Mouse (Mus musculus) T-helper 2 cell (primary cell): ENCODE results near the gene Nrap.
"Not testable (repeated sequence)": the region's sequence is repeated elsewhere in the genome, so short reads cannot be mapped to it uniquely, and the experiment has no call there.

ENCODE experiments used
- in situ Hi-C: fragments of 300-600 bp; cut with MboI, MseI; formaldehyde crosslinking; loops from one replicate; pipeline ENCODE4 v1.15.1; 2025; ENCODE audit warnings: high pct_unique_total_duplicates

The Nrap gene

GRCm38 (mm10) chr19:56366168-56366567 is 23.7 kb downstream of the Nrap start:
- in situ Hi-C loops = no loop called here

DNA sequence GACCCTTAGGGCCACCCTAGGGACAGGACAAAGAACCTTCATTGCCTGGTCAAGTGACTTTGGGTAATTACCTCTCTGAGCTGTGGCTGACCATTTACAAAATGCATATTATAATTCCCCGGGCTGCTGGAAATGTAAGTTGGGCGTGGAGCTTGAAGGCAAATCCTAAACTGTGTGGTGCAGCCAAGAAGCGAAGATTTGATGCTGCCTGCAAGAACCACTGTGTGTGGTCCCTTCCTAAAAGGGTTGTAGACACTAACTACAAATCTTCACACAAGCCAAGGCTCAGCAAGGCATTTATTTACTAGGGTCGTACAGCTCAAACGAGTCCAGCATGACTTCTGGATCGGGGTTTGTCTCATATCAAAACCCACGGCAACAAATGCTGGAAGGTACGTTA is 25.3 kb downstream of the Nrap start:
- in situ Hi-C loops = no loop called here

DNA sequence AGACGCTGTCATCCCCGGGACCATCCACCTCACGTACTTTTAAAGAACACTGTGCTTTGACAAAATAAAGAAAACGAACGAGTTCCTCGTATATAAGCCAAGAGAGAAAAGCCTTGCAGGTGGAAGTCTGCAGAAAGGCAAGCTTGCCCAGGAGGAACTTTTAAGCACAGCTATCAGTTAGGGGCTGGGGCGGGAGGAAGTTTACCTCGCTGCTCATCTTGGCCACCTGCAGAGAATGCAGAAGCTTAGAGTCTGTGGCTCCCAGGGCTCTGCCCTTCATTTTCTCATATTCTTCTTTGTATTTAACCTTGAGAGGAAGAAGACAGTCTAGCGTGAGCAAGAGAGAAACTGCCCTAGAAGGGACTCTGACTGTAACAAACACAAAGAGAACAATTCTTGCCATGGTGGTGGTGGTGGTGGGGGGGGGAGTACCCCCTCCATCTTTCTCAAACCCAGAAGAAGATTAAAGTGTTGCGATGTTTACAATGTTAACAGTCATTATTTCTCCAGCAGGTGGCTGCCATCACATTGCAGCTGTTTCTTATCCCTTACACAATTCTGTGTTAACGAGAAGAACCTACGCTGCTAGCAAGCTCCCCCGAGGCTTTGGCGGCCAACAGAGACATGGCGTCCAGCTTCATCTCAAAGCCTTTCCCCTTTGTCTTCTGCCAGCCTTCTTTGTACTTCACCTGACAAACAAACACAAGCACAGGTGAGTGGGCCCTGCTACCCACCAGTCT is 25.9 kb downstream of the Nrap start:
- in situ Hi-C loops = no loop called here

- in situ Hi-C loops = no loop called here
These were observed 30.9 kb downstream of the Nrap start for GRCm38 (mm10) chr19:56358890-56359289.

DNA sequence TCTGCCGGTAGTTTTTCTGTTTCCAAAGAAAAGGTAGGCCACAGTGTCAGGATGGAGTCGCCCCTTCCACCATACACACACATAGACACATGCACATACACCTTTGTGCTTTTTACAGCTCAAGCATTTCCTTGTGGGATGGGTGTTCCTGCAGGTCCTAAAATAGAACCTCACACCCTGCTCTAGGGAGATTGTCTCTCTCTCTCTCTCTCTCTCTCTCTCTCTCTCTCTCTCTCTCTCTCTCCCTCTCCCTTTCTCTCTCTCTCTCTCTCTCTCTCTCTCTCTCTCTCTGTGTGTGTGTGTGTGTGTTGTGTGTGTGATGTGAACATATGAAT is 32.5 kb downstream of the Nrap start:
- in situ Hi-C loops = not testable (repeated sequence)

GRCm38 (mm10) chr19:56356480-56357373 is 33.1 kb downstream of the Nrap start:
- in situ Hi-C loops = no loop called here

DNA sequence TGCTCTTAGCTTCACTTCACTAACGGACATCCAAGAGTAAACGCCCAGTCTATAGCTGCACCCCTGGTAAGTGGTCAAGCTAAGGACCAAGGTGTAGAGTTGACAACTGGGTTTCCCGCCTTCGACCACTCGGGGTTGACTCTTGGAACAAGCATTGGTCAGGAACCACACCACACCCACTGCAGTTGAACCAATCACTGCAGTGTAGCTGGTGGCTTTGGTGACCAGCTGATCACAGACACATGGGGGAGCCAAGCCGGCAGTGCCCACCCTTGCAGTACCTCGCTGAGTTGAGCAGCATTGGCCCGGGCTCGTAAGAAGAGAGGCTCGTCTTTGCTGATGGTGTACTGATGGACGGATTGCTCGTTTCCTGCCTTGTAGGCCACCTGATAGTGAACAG is 34.6 kb downstream of the Nrap start:
- in situ Hi-C loops = no loop called here

DNA sequence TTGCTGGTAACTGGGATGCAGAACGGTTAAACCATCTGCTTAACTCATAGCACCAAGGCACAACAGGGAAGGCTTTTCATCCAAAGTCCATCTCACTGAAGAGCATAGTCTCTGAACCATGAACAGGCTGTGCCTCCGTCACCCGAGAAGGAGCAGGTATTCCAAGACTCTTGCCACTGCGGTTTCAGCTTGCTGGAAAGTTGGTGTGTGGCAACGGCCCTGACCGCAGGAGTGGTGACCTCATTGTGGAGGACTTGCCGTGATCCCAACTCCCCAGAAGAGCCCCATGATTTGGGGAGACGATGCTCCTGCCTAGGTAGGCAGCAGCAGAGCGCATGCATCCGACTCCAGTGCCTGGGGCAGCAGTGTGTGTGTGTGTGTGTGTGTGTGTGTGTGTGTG is 36.1 kb downstream of the Nrap start:
- in situ Hi-C loops = no loop called here

- in situ Hi-C loops = no loop called here
These were observed 40.5 kb downstream of the Nrap start for GRCm38 (mm10) chr19:56349295-56349694.

- in situ Hi-C loops = no loop called here
These were observed 43.1 kb downstream of the Nrap start for GRCm38 (mm10) chr19:56346750-56347149.

DNA sequence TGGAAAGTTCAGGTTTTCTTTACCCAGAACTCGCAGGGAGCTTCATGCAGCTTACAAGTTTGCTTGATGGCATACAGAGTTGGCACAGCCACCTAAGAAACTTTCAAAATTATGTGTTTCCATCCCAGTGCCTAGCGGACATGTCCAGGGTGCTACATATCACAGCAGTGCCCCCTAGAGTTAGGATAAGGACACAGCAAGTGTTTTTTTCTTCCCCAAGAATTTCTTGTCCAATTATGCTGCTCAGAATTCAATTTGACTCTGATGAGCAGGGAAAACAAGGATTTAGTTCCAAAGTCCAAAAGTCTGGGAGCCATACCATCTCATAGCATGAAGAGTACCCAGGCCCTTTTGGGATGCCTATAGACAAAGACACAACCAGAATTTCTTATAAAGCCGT is 43.8 kb downstream of the Nrap start:
- in situ Hi-C loops = no loop called here

GRCm38 (mm10) chr19:56343869-56344563 is 45.8 kb downstream of the Nrap start:
- in situ Hi-C loops = no loop called here

DNA sequence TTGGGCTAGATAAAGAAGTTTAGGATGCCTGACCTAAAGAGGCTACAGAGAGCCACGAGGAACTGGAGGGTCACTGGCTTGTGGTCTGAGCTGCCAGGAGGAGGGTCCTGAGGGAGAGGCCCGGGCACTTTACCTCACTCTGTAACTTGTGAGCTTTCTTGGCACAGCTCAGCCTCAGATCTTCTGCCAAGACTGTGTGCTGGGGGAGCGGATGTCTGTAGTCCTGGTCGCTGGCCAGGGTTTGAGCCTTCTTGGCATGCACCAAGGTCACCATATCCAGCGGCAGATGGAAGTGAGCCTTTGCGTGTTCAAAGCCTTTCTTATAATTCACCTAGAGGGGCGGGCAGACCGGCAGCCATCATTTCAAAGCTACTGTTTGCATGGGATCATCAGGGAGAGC is 47.8 kb downstream of the Nrap start:
- in situ Hi-C loops = no loop called here

GRCm38 (mm10) chr19:56336826-56337225 is 53.0 kb downstream of the Nrap start:
- in situ Hi-C loops = no loop called here

DNA sequence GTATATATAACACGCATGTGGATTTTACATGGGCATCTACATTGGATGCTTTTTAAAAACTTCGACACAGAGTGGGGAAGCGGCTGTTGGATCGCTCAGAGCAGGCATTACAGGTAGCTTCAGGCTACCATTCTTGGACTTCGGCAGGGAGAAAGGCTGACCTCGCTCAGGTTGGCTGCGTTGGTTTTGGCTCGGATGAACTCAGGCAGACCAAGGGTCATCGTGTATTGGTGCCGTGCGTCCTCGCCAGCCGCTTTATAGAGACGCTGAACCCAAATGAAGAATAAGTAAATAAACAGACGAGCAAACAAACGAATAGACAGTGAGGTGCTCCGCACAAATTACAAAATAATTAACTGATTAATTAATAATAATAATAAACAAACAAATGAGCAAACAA is 53.5 kb downstream of the Nrap start:
- in situ Hi-C loops = no loop called here

GRCm38 (mm10) chr19:56326243-56326855 is 63.5 kb downstream of the Nrap start:
- in situ Hi-C loops = no loop called here

- in situ Hi-C loops = no loop called here
These were observed 64.2 kb downstream of the Nrap start for GRCm38 (mm10) chr19:56325676-56326075.

DNA sequence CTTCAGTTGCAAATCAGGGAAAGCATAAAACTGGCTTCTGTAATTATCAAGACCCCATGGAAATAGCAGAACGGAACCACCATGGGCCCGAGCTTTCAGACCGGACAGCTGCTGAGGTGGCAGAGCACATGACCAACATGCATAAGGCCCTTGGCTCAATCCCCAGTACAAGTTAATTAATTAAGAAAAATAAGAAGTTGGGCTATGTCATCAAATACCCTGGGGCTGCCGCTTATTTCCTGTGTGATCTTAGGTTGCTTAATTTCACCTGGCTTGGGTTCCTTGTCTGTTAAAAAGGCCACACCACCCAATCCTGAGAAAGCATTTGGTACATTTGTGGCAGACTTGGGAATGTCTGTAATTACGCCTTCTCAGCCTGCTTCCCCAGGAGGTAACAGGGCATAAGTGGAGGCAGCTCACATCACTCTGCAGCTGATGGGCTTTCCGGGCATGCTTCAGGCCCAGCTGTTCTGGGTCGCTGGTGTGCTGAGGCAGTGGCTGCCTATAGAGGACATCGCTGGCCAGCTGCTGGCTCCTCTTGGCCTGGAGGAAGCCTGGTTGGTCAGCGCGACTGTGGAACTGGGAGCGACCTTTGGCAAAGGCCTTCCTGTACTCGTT is 68.4 kb downstream of the Nrap start:
- in situ Hi-C loops = no loop called here

GRCm38 (mm10) chr19:56320186-56320860 is 69.5 kb downstream of the Nrap start:
- in situ Hi-C loops = no loop called here

- in situ Hi-C loops = no loop called here
These were observed 70.2 kb downstream of the Nrap start for GRCm38 (mm10) chr19:56319629-56320028.

DNA sequence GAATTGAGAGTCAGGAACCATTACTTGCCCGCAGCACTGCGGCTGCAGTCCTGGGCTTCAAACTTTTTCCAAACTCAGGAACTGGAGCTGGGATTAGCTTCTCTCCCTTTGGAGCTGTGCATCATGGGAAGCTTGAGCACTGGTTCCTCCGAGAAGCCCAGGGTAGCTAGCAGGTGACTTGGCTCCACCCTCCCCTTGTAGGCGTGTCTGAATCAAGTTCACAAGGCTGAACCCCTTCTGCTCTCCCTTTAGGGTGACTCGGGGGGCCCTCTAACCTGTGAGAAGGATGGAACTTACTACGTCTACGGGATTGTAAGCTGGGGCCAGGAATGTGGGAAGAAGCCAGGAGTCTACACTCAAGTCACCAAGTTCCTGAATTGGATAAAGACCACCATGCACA is 70.6 kb downstream of the Nrap start:
- in situ Hi-C loops = no loop called here
